15 mouse cellular contexts compared by ENCODE assay signal in genomic region chr1:136758730-136759129, GRCm38 (mm10).
A peak's percentile ranks its signal among the peaks of the same experiment; 100 is the strongest.
DNase-seq lines count a peak whose midpoint lies in the region; ATAC-seq and TF ChIP-seq lines count a peak whose summit lies in the region.
"Had no signal": no experiment of that assay in that cellular context is flagged by ENCODE, and none has a peak within 500 bp of the region (broad histone marks: within the 10 kb centered on the region; RNA-seq: fewer than 3 reads in every experiment).

No protein-coding gene starts in this region.

- no peaks in the 10 kb centered on the region for H3K4me1 ChIP-seq in liver, embryonic 14.5 days (replicated peaks; ENCODE audit: control insufficient read depth in 2 of 2, insufficient read depth in 2 of 2, low read length in 1 of 2)
- no peaks in the 10 kb centered on the region for H3K4me1 ChIP-seq in liver, postnatal 0 days (ENCODE audit: insufficient read depth)
- H3K4me1 ChIP-seq in testis, adult 2 months (ENCODE audit: control insufficient read depth, insufficient read depth, low read length), result peaks cover 4% of the 10 kb centered on the region; the same call in 1 of the 2 replicates
- H3K4me1 ChIP-seq: heart, embryonic 13.5 days had no signal

- 0 out of 2 replicates have a peak, but pooled peaks have one; percentile 20 for TF ChIP-seq CTCF in liver, embryonic 14.5 days (IDR thresholded peaks at IDR 0.05; ENCODE audit: low read depth)
- TF ChIP-seq CTCF in liver, postnatal 0 days (IDR thresholded peaks at IDR 0.05; ENCODE audit: low read depth), result no peak
- TF ChIP-seq CTCF in testis, adult 2 months (IDR thresholded peaks at IDR 0.05; ENCODE audit: control insufficient read depth, insufficient read depth, insufficient replicate concordance, low read depth, low read length), result peak; percentile 96

- WGBS in liver, embryonic 14.5 days (ENCODE audit: insufficient replicate concordance), result 51% methylated on average over 10 of the region's 10 CpGs
- WGBS in liver, postnatal 0 days (ENCODE audit: insufficient replicate concordance), result 61% methylated on average over 10 of the region's 10 CpGs

- H3K9ac ChIP-seq in liver, embryonic 14.5 days (replicated peaks), result no peak overlapping the region
- H3K9ac ChIP-seq in liver, postnatal 0 days (replicated peaks), result no peak overlapping the region
- H3K9ac ChIP-seq: heart, embryonic 13.5 days had no signal

- H3K9me3 ChIP-seq in liver, embryonic 14.5 days (ENCODE audit: control insufficient read depth, low read length), result no peaks in the 10 kb centered on the region
- no peaks in the 10 kb centered on the region; the same call in 1 of the 2 replicates for H3K9me3 ChIP-seq in liver, postnatal 0 days (ENCODE audit: low read length)

- no peaks in the 10 kb centered on the region for H3K36me3 ChIP-seq in liver, embryonic 14.5 days (replicated peaks; ENCODE audit: control insufficient read depth, insufficient read depth, low read depth)
- H3K36me3 ChIP-seq in liver, postnatal 0 days (replicated peaks; ENCODE audit: insufficient read depth, low read length), result no peaks in the 10 kb centered on the region
- no peaks in the 10 kb centered on the region for H3K36me3 ChIP-seq in testis, adult 2 months (ENCODE audit: control insufficient read depth, insufficient read depth, low read length)
- H3K36me3 ChIP-seq: heart, embryonic 13.5 days had no signal

- no peak overlapping the region for H3K27ac ChIP-seq in liver, embryonic 14.5 days
- no peak overlapping the region for H3K27ac ChIP-seq in liver, postnatal 0 days (ENCODE audit: low read depth)
- H3K27ac ChIP-seq in testis, adult 2 months (ENCODE audit: control insufficient read depth, insufficient read depth, low read depth, low read length), result no peak overlapping the region
- H3K27ac ChIP-seq: heart, embryonic 13.5 days had no signal

- no peak overlapping the region for H3K4me2 ChIP-seq in liver, embryonic 14.5 days (ENCODE audit: low read depth)
- no peak overlapping the region for H3K4me2 ChIP-seq in liver, postnatal 0 days (ENCODE audit: low read depth, low read length)
- H3K4me2 ChIP-seq: heart, embryonic 13.5 days; liver, embryonic 11.5 days had no signal

- no peak for TF ChIP-seq POLR2A in testis, adult 2 months (IDR thresholded peaks at IDR 0.05; ENCODE audit: control insufficient read depth, low read depth, low read length)

- DNase-seq in CD4-positive, CD25-positive, alpha-beta regulatory T cell, adult 2 months (ENCODE audit: low read depth, low spot score), result peak; percentile 36
- DNase-seq in liver, embryonic 14.5 days (ENCODE audit: low read depth in 3 of 3, low spot score in 3 of 3), result no peak
- no peak for DNase-seq in liver, postnatal 0 days
- DNase-seq in MEL-GATA-1-ER (ENCODE audit: extremely low read depth, low read depth), result peak; percentile 8
- no peak for DNase-seq in cerebellum, postnatal 10 days
- DNase-seq in spleen, postnatal 36 days (ENCODE audit: low spot score in 2 of 2), result no peak
- DNase-seq: cerebellum, adult 8-10 months; kidney, postnatal 25 days; right cerebral cortex, postnatal 25 days had no signal

- TF ChIP-seq EP300 in liver, embryonic 14.5 days (IDR thresholded peaks at IDR 0.05; ENCODE audit: low read depth), result no peak
- TF ChIP-seq EP300 in liver, postnatal 0 days (IDR thresholded peaks at IDR 0.05; ENCODE audit: low read depth), result no peak

- ATAC-seq in CD4-positive, CD25-positive, alpha-beta regulatory T cell, adult 4 months, result no peak
- no peak for ATAC-seq in liver, embryonic 14.5 days (ENCODE audit: insufficient read depth)
- ATAC-seq in liver, postnatal 0 days, result no peak
- ATAC-seq: forebrain, embryonic 14.5 days; midbrain, embryonic 16.5 days had no signal

- H3K27me3 ChIP-seq in liver, embryonic 14.5 days (ENCODE audit: control insufficient read depth, insufficient read depth, low read length), result no peaks in the 10 kb centered on the region
- H3K27me3 ChIP-seq in liver, postnatal 0 days (ENCODE audit: insufficient read depth, low read length), result no peaks in the 10 kb centered on the region
- no peaks in the 10 kb centered on the region for H3K27me3 ChIP-seq in testis, adult 2 months (ENCODE audit: control insufficient read depth, insufficient read depth, low read length)
- H3K27me3 ChIP-seq: heart, embryonic 13.5 days had no signal

- H3K4me3 ChIP-seq in liver, embryonic 14.5 days (ENCODE audit: insufficient read depth in 1 of 2, low read depth in 2 of 2, low read length in 2 of 2), result no peak overlapping the region
- H3K4me3 ChIP-seq in liver, postnatal 0 days (ENCODE audit: low read depth, low read length), result no peak overlapping the region
- H3K4me3 ChIP-seq in testis, adult 2 months (ENCODE audit: control insufficient read depth, low read depth, low read length), result peak overlapping the region; percentile 60
- H3K4me3 ChIP-seq: heart, embryonic 13.5 days had no signal

Comparison
In these comparisons a context has a peak if more than half of its experiments do, and no peak if none do; other contexts are left out.
1. DNase-seq: peak in CD4-positive, CD25-positive, alpha-beta regulatory T cell, adult 2 months (single experiment) and MEL-GATA-1-ER (single experiment); none in liver, embryonic 14.5 days (0 of 3), liver, postnatal 0 days (single experiment), cerebellum, postnatal 10 days (0 of 2) and spleen, postnatal 36 days (0 of 2).